Mouse (Mus musculus): ENCODE measurements around the gene Inmt.

GRCm38 (mm10) chr6:55214541-55214940, 39.7 kb upstream of the Inmt start:
- no peak for TF ChIP-seq CTCF (IDR thresholded peaks at IDR 0.05)
- no peak for TF ChIP-seq POLR2A (IDR thresholded peaks at IDR 0.05; ENCODE audit: insufficient read depth, low read depth, low read length)
- TF ChIP-seq EP300 (IDR thresholded peaks at IDR 0.05; ENCODE audit: insufficient read depth, low read depth, low read length), result no peak
